In the genomic region with DNA sequence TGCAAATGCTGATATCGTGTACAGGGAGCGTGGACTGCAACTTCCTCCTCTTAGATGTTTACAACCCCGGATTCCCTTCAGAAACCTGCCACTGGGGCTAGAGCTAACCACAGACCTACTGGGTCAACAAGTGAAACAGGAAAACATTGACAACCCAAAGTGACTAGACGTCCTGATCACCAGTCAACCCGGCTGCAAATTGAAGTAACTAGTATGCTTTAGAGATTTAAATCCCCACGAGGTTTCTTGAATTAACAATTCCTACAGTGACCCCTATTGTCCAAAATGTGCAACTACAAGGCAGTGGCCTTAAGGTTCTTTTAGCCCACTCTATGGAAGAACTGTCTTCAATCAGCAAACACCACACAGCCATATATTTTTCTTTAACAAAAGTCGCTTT, we compare ENCODE assay signal across 8 mouse cellular contexts. TPM values are rescaled to one million over a fixed set of nuclear protein-coding genes. Genes with fewer than 3 reads are reported as not detected.
DNase-seq lines count a peak whose midpoint lies in the region; ATAC-seq and TF ChIP-seq lines count a peak whose summit lies in the region.

No protein-coding gene starts in this region.

- H3K4me1 ChIP-seq in CH12.LX (ENCODE audit: control insufficient read depth in 1 of 2, insufficient read depth in 2 of 2), result peaks cover 4 to 13% of the 10 kb centered on the region in 2 experiments
- H3K4me1 ChIP-seq in cortical plate, adult 2 months (ENCODE audit: control insufficient read depth, insufficient read depth, low read length), result no peaks in the 10 kb centered on the region
- H3K4me1 ChIP-seq in heart, embryonic 13.5 days, result no peaks in the 10 kb centered on the region

- TF ChIP-seq POLR2A in CH12.LX (IDR thresholded peaks at IDR 0.05; ENCODE audit: low read depth, low read length), result no peak
- TF ChIP-seq POLR2A in cortical plate, adult 2 months (IDR thresholded peaks at IDR 0.05; ENCODE audit: extremely low read depth, insufficient read depth, low read length), result no peak

- no peaks in the 10 kb centered on the region for H3K9me3 ChIP-seq in CH12.LX (replicated peaks; ENCODE audit: low read length)
- H3K9me3 ChIP-seq in heart, embryonic 13.5 days, result no peaks in the 10 kb centered on the region

- peak overlapping the region; percentile 58; the same call in 1 of the 2 replicates for H3K4me2 ChIP-seq in CH12.LX (ENCODE audit: insufficient read depth, low read depth, poor library complexity, severe bottlenecking)
- peak overlapping the region; percentile 60 for H3K4me2 ChIP-seq in heart, embryonic 13.5 days

- dilution Hi-C loops in CH12.LX (cut with MboI; ENCODE audit: extremely low pct_ligation_motif_present, extremely low pct_unique_long_range_greater_than_20kb, low sequenced_read_pairs), result no loop called here

- TF ChIP-seq RAD21 in CH12.LX (IDR thresholded peaks at IDR 0.05; ENCODE audit: low read depth, low read length), result peak; percentile 97

- WGBS in heart, embryonic 13.5 days, result 18% methylated on average over 7 of the region's 7 CpGs

- no peak for ATAC-seq in heart, embryonic 13.5 days (ENCODE audit: extremely low read depth, insufficient number of reproducible peaks, low FRiP score, low TSS enrichment)
- peak; percentile 87 for ATAC-seq in megakaryocyte, adult 5-6 weeks (ENCODE audit: poor library complexity, severe bottlenecking)

- intact Hi-C loops in gastrocnemius, adult 2 months (cut with DNase I), result loop anchor here (2.0 to 10.0 kb wide), 5 partner anchors 43 to 367 kb away; a partner anchor contains a TSS

- in situ Hi-C loops in CH12.LX (cut with MboI; ENCODE audit: low pct_ligation_motif_present, low pct_unique_long_range_greater_than_20kb, low sequenced_read_pairs), result no loop called here

- DNase-seq in gastrocnemius, adult 2 months, result no peak
- DNase-seq in gastrocnemius, postnatal 10 days, result no peak
- DNase-seq in CH12.LX (ENCODE audit: extremely low read depth), result peak; percentile 79
- DNase-seq in kidney, postnatal 4 days, result peak; percentile 53 to 65
- peak; percentile 70 for DNase-seq in telencephalon, adult 2 months (ENCODE audit: low read depth, low spot score)

- no peaks in the 10 kb centered on the region for H3K79me2 ChIP-seq in CH12.LX (replicated peaks; ENCODE audit: control insufficient read depth, extremely low read depth, insufficient read depth, poor library complexity, severe bottlenecking)

- H3K27me3 ChIP-seq in CH12.LX (replicated peaks), result no peaks in the 10 kb centered on the region
- H3K27me3 ChIP-seq in heart, embryonic 13.5 days (replicated peaks), result no peaks in the 10 kb centered on the region

- H3K4me3 ChIP-seq in gastrocnemius, adult 2 months, result peak overlapping the region; percentile 39
- H3K4me3 ChIP-seq in CH12.LX (replicated peaks in 1 of 3; ENCODE audit: low read depth in 2 of 3, low read length in 2 of 3, poor library complexity in 1 of 3), result no peak overlapping the region
- no peak overlapping the region for H3K4me3 ChIP-seq in cortical plate, adult 2 months (ENCODE audit: insufficient read depth, low read length)
- peak overlapping the region; percentile 19; the same call in 1 of the 2 replicates for H3K4me3 ChIP-seq in heart, embryonic 13.5 days

- peak overlapping the region; percentile 29 for H3K9ac ChIP-seq in CH12.LX (ENCODE audit: insufficient read depth, low read depth)
- H3K9ac ChIP-seq in heart, embryonic 13.5 days, result no peak overlapping the region

- H3K36me3 ChIP-seq in CH12.LX (replicated peaks in 1 of 2; ENCODE audit: control insufficient read depth in 1 of 2, insufficient read depth in 1 of 2, low read length in 1 of 2), result no peaks in the 10 kb centered on the region
- H3K36me3 ChIP-seq in heart, embryonic 13.5 days, result no peaks in the 10 kb centered on the region

- TF ChIP-seq CTCF in gastrocnemius, adult 2 months (IDR thresholded peaks at IDR 0.05), result peak; percentile 90
- peak; percentile 95 to 96 for TF ChIP-seq CTCF in CH12.LX (conservative IDR thresholded peaks at IDR 0.05 in 1 of 2, IDR thresholded peaks at IDR 0.05 in 1 of 2; ENCODE audit: low read depth in 2 of 2, low read length in 2 of 2)
- peak; percentile 38; the same call in 1 of the 2 replicates for TF ChIP-seq CTCF in cortical plate, adult 2 months (IDR thresholded peaks at IDR 0.05; ENCODE audit: extremely low read depth, insufficient read depth, low read length)

- TF ChIP-seq EP300 in CH12.LX (IDR thresholded peaks at IDR 0.05; ENCODE audit: low read length), result no peak

- H3K27ac ChIP-seq in gastrocnemius, adult 2 months, result no peak overlapping the region
- no peak overlapping the region for H3K27ac ChIP-seq in CH12.LX (ENCODE audit: insufficient read depth, low read depth)
- no peak overlapping the region for H3K27ac ChIP-seq in cortical plate, adult 2 months (ENCODE audit: insufficient read depth, low read length)
- H3K27ac ChIP-seq in heart, embryonic 13.5 days (replicated peaks), result no peak overlapping the region

TF ChIP-seq in CH12.LX, 34 proteins besides CTCF, POLR2A, EP300 and RAD21:
- peak; percentile 89 for TF ChIP-seq MAX (IDR thresholded peaks at IDR 0.05; ENCODE audit: low read length)
- peak; percentile 98 for TF ChIP-seq MYC (IDR thresholded peaks at IDR 0.05; ENCODE audit: low read depth, low read length)
- TF ChIP-seq KAT2A (IDR thresholded peaks at IDR 0.05; ENCODE audit: insufficient replicate concordance, low read length), result no peak
- peak; percentile 65; the same call in 1 of the 2 replicates for TF ChIP-seq JUND (conservative IDR thresholded peaks at IDR 0.05; ENCODE audit: low read depth, low read length)
- peak; percentile 54 for TF ChIP-seq ZC3H11A (IDR thresholded peaks at IDR 0.05; ENCODE audit: low read depth, low read length)
- 0 out of 2 replicates have a peak, but pooled peaks have one; percentile 13 for TF ChIP-seq MAFK (IDR thresholded peaks at IDR 0.05; ENCODE audit: insufficient replicate concordance, low read length)
- TF ChIP-seq SIN3A (IDR thresholded peaks at IDR 0.05; ENCODE audit: low read length), result 0 out of 2 replicates have a peak, but pooled peaks have one; percentile 51
- peak; percentile 83 for TF ChIP-seq MXI1 (IDR thresholded peaks at IDR 0.05; ENCODE audit: low read depth, low read length)
- TF ChIP-seq SMC3 (IDR thresholded peaks at IDR 0.05; ENCODE audit: low read depth, low read length), result peak; percentile 79
- TF ChIP-seq BHLHE40 (IDR thresholded peaks at IDR 0.05; ENCODE audit: low read depth, low read length), result 0 out of 2 replicates have a peak, but pooled peaks have one; percentile 22
- no peak for TF ChIP-seq POLR2AphosphoS2 (IDR thresholded peaks at IDR 0.05; ENCODE audit: low read depth, low read length)

RNA-seq across cellular contexts. Expression of a gene that starts 16.7 kb away (rescaled TPM):
- 10 to 100 TPM; 10.9 to 12.1 TPM for total RNA-seq in gastrocnemius, adult 2 months (2021)
- 10 to 100 TPM in 1 of 2 experiments, 1 to 10 TPM in 1; 9.8 to 10.4 TPM for total RNA-seq in gastrocnemius, postnatal 10 days (2021)
- total RNA-seq in CH12.LX (2012; rRNA removed) (4.5 and 7.0 TPM in 2 replicates), CH12.LX (2014; rRNA removed) (2.0 and 2.9 TPM in 2 replicates)
- polyA plus RNA-seq in CH12.LX (2012; ENCODE audit: insufficient read length, low read depth), result 19.1 and 22.1 TPM in 2 replicates
- polyA plus RNA-seq in cortical plate, adult 2 months (2012; rRNA removed), result 16.1 and 16.8 TPM in 2 replicates
- polyA plus RNA-seq in heart, embryonic 13.5 days (2015; fragmentation: Nextera tagmentation; extraction: Ambion mirVana), result 15.2 and 16.4 TPM in 2 replicates
- 8.0 and 10.1 TPM in 2 replicates for total RNA-seq in megakaryocyte, adult 5-6 weeks (2015)
- total RNA-seq in megakaryocyte, adult 5-6 weeks (2017), result 6.5 and 12.1 TPM in 2 replicates

RNA-seq across cellular contexts. Expression of a gene that starts 25.0 kb away (rescaled TPM):
- total RNA-seq in gastrocnemius, adult 2 months (2021), result 1 to 10 TPM; 3.8 to 5.6 TPM
- total RNA-seq in gastrocnemius, postnatal 10 days (2021), result 10 to 100 TPM in 1 of 2 experiments, 1 to 10 TPM in 1; 9.5 to 15.0 TPM
- total RNA-seq in CH12.LX (2012; rRNA removed) (55.8 and 60.5 TPM in 2 replicates), CH12.LX (2014; rRNA removed) (28.3 and 28.6 TPM in 2 replicates)
- 82.5 and 85.9 TPM in 2 replicates for polyA plus RNA-seq in CH12.LX (2012; ENCODE audit: insufficient read length, low read depth)
- 76.3 and 76.8 TPM in 2 replicates for polyA plus RNA-seq in cortical plate, adult 2 months (2012; rRNA removed)
- 29.4 and 30.3 TPM in 2 replicates for polyA plus RNA-seq in heart, embryonic 13.5 days (2015; fragmentation: Nextera tagmentation; extraction: Ambion mirVana)
- total RNA-seq in megakaryocyte, adult 5-6 weeks (2015), result 16.3 and 20.9 TPM in 2 replicates
- 21.8 and 23.1 TPM in 2 replicates for total RNA-seq in megakaryocyte, adult 5-6 weeks (2017)

RNA-seq across cellular contexts. Expression of a gene that starts 31.2 kb away (rescaled TPM):
- under 1 TPM; 0.26 to 0.36 TPM for total RNA-seq in gastrocnemius, adult 2 months (2021)
- under 1 TPM in 1 of 2 experiments, not detected in 1; 0.54 TPM for total RNA-seq in gastrocnemius, postnatal 10 days (2021)
- 15.5 and 17.5 TPM in 2 replicates for total RNA-seq in CH12.LX (2012; rRNA removed)
- 10.1 and 11.2 TPM in 2 replicates for total RNA-seq in CH12.LX (2014; rRNA removed)
- 13.3 and 14.8 TPM in 2 replicates for polyA plus RNA-seq in CH12.LX (2012; ENCODE audit: insufficient read length, low read depth)
- polyA plus RNA-seq in cortical plate, adult 2 months (2012; rRNA removed), result 0.15 TPM in 1 of 2 replicates, not detected in the other
- 0.20 and 1.3 TPM in 2 replicates for polyA plus RNA-seq in heart, embryonic 13.5 days (2015; fragmentation: Nextera tagmentation; extraction: Ambion mirVana)
- not detected in 2 replicates for total RNA-seq in megakaryocyte, adult 5-6 weeks (2015)
- not detected in 2 replicates for total RNA-seq in megakaryocyte, adult 5-6 weeks (2017)

RNA-seq across cellular contexts. Expression of a gene that starts 43.6 kb away (rescaled TPM):
- total RNA-seq in gastrocnemius, adult 2 months (2021), result 100 to 1,000 TPM; 208 to 217 TPM
- 10 to 100 TPM; 61.3 to 67.2 TPM for total RNA-seq in gastrocnemius, postnatal 10 days (2021)
- total RNA-seq in CH12.LX (2012; rRNA removed) (0.25 TPM in 1 of 2 replicates, not detected in the other), CH12.LX (2014; rRNA removed) (0.24 and 0.35 TPM in 2 replicates)
- 5.4 and 8.8 TPM in 2 replicates for polyA plus RNA-seq in CH12.LX (2012; ENCODE audit: insufficient read length, low read depth)
- 426 and 510 TPM in 2 replicates for polyA plus RNA-seq in cortical plate, adult 2 months (2012; rRNA removed)
- 44.3 and 50.5 TPM in 2 replicates for polyA plus RNA-seq in heart, embryonic 13.5 days (2015; fragmentation: Nextera tagmentation; extraction: Ambion mirVana)
- 320 and 346 TPM in 2 replicates for total RNA-seq in megakaryocyte, adult 5-6 weeks (2015)
- 156 and 179 TPM in 2 replicates for total RNA-seq in megakaryocyte, adult 5-6 weeks (2017)

Comparison
In these comparisons a context has a peak if more than half of its experiments do, and no peak if none do; other contexts are left out.
1. DNase-seq: peak in CH12.LX (single experiment), kidney, postnatal 4 days (2 of 2) and telencephalon, adult 2 months (single experiment); none in gastrocnemius, adult 2 months (single experiment) and gastrocnemius, postnatal 10 days (single experiment).
2. H3K4me3 ChIP-seq: peak in gastrocnemius, adult 2 months (single experiment) and heart, embryonic 13.5 days (single experiment); none in CH12.LX (0 of 3) and cortical plate, adult 2 months (single experiment).
3. CTCF ChIP-seq: peak in every context shown above with its lines; median percentile 96 in CH12.LX; 90 in gastrocnemius, adult 2 months; 38 in cortical plate, adult 2 months.
4. RNA of a gene that starts 31.2 kb away (total RNA-seq): 10.1 to 17.5 TPM in CH12.LX; 0.54 TPM in gastrocnemius, postnatal 10 days, 0.26 to 0.36 TPM in gastrocnemius, adult 2 months and not detected in megakaryocyte, adult 5-6 weeks; every median in the first group is over 4 times any median in the second.